Mouse (Mus musculus) spleen, adult 18-20 months (tissue): Measurements from ENCODE around the gene Slc34a3.
A peak's percentile ranks its signal among the peaks of the same experiment; 100 is the strongest.
"Not testable (repeated sequence)": the region's sequence is repeated elsewhere in the genome, so short reads cannot be mapped to it uniquely, and the experiment has no call there.

ENCODE experiments used
- DNase-seq, 2 experiments: peaks; one replicate each; pipeline ENCODE4 v3.0.0; 2022; ENCODE audit warnings: mixed read lengths in 2 of 2

Slc34a3 gene

GRCm38 (mm10) chr2:25234050-25234449 is at the start of gene Slc34a3:
Gene Slc34a3, minus strand, starts transcription at chr2:25234364.
- DNase-seq: no peak

- peak; percentile 59 to 81 for DNase-seq
Measured at GRCm38 (mm10) chr2:25278928-25279882, 45.0 kb upstream of the Slc34a3 start.

- no peak for DNase-seq
Measured at GRCm38 (mm10) chr2:25273010-25273409, 38.8 kb upstream of the Slc34a3 start.

- DNase-seq: no peak
Measured at GRCm38 (mm10) chr2:25272515-25272914, 38.4 kb upstream of the Slc34a3 start.

GRCm38 (mm10) chr2:25271827-25272511 is 37.8 kb upstream of the Slc34a3 start, which contains the start of the genes Ssna1 and Anapc2:
Gene Ssna1, minus strand, starts transcription at chr2:25272438.
Gene Anapc2, plus strand, starts transcription at chr2:25272478.
- peak; percentile 95 to 98 for DNase-seq

- no peak for DNase-seq
Measured at GRCm38 (mm10) chr2:25267746-25268309, 33.7 kb upstream of the Slc34a3 start.

GRCm38 (mm10) chr2:25267241-25267640 is 33.1 kb upstream of the Slc34a3 start:
- DNase-seq: no peak

DNA sequence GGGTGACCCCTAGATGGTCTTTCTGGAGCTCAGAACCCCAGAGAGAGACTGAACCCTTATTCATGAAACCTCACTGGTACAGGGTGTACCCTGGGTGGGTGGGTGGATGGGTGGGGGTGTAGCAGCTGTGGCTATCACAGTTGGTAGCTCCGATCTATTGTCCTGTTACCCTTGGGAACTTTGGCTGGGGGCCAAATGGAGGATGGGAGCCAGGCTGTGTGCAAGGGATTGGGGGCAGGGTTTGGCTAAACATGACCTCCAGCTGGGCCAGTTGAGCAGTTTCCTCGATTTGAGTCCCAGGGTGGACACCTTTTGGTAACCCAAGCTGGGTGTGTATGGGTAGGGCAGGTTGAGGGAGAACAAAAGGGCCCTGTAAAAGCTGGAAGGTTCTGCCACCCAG is 32.6 kb upstream of the Slc34a3 start:
- no peak for DNase-seq

DNA sequence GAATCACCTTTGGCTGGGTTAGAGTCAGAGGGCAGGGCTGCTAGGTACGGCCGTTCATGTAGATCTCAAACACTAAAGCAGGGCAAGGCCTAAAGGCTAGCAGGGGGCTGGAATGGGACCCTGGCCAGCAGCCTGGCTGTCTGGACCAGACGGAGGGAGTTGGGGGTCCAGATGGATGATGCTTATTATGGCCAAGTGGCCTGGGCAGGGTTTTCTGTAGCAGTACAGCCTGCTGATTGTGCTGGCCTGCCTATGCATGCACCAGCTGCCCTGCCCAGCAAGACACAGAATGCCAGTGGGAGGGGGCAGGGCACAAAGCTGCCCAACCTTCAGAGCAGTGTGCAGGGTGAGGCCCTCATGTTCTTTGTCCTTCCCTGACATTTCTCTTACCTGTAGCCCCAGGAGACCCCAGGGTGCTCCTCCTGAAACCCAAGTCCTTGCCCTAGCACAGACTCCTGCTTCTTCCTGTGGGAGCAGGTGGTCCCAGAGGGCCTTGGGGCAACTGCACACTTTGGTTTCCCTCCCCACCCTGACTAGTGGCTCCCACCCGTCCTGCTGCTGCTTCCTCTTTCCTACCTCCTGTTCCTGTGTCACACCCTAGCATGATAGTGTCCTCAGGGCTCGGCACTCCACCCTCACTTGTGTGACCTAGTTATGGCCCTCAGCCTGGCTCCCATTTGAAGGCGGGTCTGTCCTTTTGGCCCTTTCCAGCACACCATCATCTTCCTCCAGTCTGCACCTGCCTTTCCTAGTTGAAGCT is 31.9 kb upstream of the Slc34a3 start:
- DNase-seq: no peak

GRCm38 (mm10) chr2:25264851-25265250 is 30.7 kb upstream of the Slc34a3 start:
- no peak for DNase-seq

DNA sequence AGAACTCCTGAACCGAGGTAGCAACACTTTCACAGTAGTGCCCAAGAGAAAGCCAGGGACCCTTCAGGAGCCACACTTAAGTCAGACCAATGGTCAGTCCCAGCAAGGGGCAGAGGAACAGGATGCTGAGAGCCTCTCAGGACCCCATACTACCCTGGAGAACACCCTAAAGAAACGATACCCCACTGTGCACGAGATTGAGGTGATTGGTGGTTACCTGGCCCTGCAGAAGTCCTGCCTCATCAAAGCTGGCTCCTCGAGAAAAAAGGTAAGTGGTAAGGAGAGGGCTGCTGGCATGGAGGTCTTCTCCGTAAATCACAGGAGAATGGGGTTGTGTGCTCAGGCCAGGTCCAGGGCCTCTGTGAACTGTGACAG is 30.1 kb upstream of the Slc34a3 start:
- no peak for DNase-seq

DNA sequence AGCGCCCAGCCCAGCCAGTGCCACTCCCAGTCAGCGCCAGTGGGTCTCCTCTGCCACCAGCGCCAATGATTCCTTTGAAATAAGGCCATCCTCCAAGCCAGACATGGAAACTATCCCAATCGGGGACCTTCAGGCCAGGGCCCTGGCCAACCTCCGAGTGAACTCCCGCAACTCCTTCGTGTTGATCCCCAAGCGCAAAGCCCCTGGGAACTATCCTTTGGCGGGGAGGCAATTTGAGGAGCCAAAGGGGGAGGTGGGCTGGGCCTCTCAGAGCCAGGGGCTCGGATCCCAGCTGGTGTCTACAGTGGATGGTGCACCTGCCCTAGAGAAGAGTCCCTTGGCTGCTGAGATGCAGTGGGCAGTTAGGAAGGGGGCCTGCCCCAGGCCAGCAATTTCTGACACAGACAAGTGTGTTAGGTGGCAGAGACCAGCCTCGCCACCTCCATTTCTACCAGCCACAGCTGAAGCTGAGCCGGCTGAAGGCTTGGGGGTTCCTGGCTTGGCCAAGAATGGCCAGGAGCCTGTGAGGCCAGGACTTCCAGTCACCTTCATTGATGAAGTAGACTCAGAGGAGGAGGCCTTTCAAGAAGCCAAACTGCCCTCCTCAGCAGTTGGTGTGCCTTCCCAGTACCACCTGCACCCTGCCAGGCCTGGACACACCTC is 29.6 kb upstream of the Slc34a3 start:
- no peak for DNase-seq

- peak; percentile 43 to 56 for DNase-seq
Measured at GRCm38 (mm10) chr2:25262795-25263622, 28.8 kb upstream of the Slc34a3 start.

DNA sequence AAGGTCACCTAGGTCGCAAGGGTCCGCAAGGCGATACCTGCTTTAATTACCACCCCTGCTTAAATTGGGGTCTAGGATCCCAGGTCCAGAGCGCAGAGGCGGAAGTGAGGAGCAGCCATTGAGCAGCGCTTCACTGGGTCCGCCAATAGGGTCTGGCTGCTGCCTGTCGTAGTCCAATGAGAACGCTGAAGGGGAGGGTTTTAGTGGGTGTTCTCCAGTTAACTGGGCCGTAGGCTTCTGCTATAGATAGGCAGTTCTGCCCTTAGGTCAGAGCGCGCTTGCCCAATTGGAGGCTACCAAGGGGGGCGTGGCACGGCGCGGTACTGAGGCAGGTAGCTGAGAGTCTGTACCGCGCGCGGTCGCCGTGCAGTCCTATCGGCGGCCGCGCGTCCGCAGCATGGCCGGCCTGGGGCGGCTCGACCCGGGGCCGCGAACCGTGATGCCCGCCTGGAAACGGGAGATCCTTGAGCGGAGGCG is 28.2 kb upstream of the Slc34a3 start, which contains the start of gene Tprn:
TSS of gene Tprn (plus strand) at position 328 of the 477 bp plus-strand sequence.
- peak; percentile 91 for DNase-seq

DNA sequence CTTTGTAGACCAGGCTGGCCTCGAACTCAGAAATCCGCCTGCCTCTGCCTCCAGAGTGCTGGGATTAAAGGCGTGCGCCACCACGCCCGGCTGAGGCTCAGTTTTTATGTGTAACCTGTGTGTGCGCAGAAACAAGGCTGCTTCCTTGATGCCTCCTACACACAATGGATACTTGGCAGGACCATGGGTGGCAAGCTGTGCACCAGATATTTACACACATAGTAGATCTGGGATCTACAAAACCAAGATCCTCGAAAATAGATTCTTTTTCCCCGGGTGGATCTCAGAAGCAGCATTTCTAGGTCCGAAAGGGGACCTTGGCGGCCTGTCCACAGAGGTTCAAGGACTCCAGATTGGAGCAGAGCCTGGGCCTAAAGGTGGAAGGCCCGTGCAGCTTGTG is 27.7 kb upstream of the Slc34a3 start:
- no peak for DNase-seq

DNA sequence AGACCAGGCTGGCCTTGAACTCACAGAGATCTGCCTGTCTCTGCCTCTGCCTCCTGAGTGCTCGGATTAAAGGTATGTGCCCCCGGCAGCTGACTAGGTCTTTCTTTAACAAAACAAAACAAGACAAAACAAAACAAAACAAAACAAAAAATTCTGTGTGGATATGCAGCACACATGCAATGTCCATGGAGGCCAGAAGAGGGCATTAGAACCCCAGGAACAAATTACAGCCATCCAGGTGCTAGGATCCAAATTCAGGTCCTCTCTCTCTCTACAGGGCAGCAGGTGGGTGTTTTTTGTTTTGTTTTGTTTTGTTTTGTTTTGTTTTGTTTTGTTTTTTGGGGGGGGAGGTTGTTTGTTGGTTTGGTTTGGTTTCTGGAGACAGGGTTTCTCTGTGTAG is 24.7 kb upstream of the Slc34a3 start:
- no peak for DNase-seq

GRCm38 (mm10) chr2:25257250-25257649 is 23.1 kb upstream of the Slc34a3 start:
- DNase-seq: not testable (repeated sequence)

- DNase-seq: peak in 1 of 2 experiments; percentile 59
Measured at GRCm38 (mm10) chr2:25256443-25257109, 22.4 kb upstream of the Slc34a3 start.

GRCm38 (mm10) chr2:25255284-25255779 is 21.2 kb upstream of the Slc34a3 start, which contains the start of gene Tmem203:
Gene Tmem203, plus strand, starts transcription at chr2:25255439.
- peak; percentile 72 to 84 for DNase-seq

DNA sequence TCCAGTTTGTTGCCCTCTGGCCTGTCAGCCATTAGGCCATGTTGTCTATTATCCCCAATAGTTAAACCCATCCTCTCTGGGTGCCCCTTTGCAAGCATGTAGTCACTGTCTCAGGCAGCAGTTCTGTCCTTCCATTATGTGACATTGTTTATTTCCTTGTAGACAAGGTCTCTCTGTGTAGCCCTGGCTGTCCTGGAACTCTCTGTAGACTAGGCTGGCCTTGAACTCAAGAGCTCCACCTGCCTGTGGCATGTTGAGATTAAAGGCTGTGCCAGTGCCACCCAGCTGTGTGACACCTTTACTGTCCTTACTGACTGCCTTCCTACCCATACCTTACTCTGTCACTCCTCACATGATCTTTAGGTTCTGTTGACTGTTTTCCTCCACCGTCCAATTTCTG is 18.2 kb upstream of the Slc34a3 start:
- peak in 1 of 2 experiments; percentile 28 for DNase-seq
